In the genomic region with DNA sequence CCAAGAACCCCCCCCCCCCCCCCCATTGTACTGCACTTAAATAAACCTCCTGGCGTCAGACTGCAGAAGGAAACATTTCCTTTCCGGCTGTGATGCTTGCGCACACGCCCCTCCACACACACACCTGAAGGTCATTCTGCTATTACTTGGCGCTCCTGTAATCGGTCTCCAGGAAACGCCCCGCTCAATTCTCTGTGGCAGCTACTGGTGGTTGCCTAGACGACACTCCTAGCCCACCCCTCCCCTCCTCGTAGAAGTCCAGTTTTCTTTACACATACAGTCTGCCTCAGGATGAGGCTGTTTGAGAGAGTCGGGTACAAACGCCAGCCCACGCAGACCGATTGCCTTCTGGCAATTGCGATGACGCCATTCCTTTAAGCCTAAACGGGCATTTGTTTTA, we compare ENCODE assay signal across 11 mouse cellular contexts. TPM values are rescaled to one million over a fixed set of nuclear protein-coding genes. Genes with fewer than 3 reads are reported as not detected.
DNase-seq lines count a peak whose midpoint lies in the region; ATAC-seq and TF ChIP-seq lines count a peak whose summit lies in the region.
"Had no signal": no experiment of that assay in that cellular context is flagged by ENCODE, and none has a peak within 500 bp of the region (broad histone marks: within the 10 kb centered on the region; RNA-seq: fewer than 3 reads in every experiment).

No protein-coding gene starts in this region.

- no peak overlapping the region for H3K9ac ChIP-seq in forebrain, embryonic 11.5 days (ENCODE audit: low read length)
- H3K9ac ChIP-seq in forebrain, embryonic 14.5 days (ENCODE audit: low read length) = no peak overlapping the region
- H3K9ac ChIP-seq in midbrain, embryonic 13.5 days (replicated peaks) = no peak overlapping the region

- ATAC-seq in forebrain, embryonic 11.5 days (replicated peaks; ENCODE audit: low FRiP score) = peak; percentile 46; the same call in 1 of the 2 replicates
- ATAC-seq in forebrain, embryonic 14.5 days = peak; percentile 76
- peak; percentile 86 for ATAC-seq in midbrain, embryonic 13.5 days

- no peak overlapping the region for H3K4me3 ChIP-seq in forebrain, embryonic 11.5 days (ENCODE audit: low read depth, low read length)
- no peak overlapping the region for H3K4me3 ChIP-seq in forebrain, embryonic 10.5 days
- peak overlapping the region; percentile 71 for H3K4me3 ChIP-seq in E14TG2a.4 (replicated peaks; ENCODE audit: low read length)
- H3K4me3 ChIP-seq in forebrain, embryonic 14.5 days (ENCODE audit: low read depth, low read length) = no peak overlapping the region
- H3K4me3 ChIP-seq in midbrain, embryonic 13.5 days (replicated peaks) = no peak overlapping the region
- H3K4me3 ChIP-seq: embryonic facial prominence, embryonic 13.5 days had no signal

- H3K4me1 ChIP-seq in forebrain, embryonic 11.5 days (replicated peaks; ENCODE audit: control insufficient read depth, insufficient read depth, low read length) = no peaks in the 10 kb centered on the region
- H3K4me1 ChIP-seq in forebrain, embryonic 10.5 days = peaks cover 6% of the 10 kb centered on the region; the same call in 1 of the 2 replicates
- peaks cover 86% of the 10 kb centered on the region for H3K4me1 ChIP-seq in E14TG2a.4 (replicated peaks; ENCODE audit: low read depth, low read length)
- H3K4me1 ChIP-seq in forebrain, embryonic 14.5 days (ENCODE audit: control insufficient read depth, insufficient read depth, low read length) = no peaks in the 10 kb centered on the region
- H3K4me1 ChIP-seq in midbrain, embryonic 13.5 days (replicated peaks) = 0 out of 2 replicates have a peak, but pooled peaks cover 3% of the 10 kb centered on the region
- H3K4me1 ChIP-seq: embryonic facial prominence, embryonic 13.5 days had no signal

- no peaks in the 10 kb centered on the region for H3K27me3 ChIP-seq in forebrain, embryonic 11.5 days (ENCODE audit: control insufficient read depth, insufficient read depth, low read length)
- no peaks in the 10 kb centered on the region for H3K27me3 ChIP-seq in forebrain, embryonic 10.5 days (ENCODE audit: poor library complexity, severe bottlenecking)
- no peaks in the 10 kb centered on the region for H3K27me3 ChIP-seq in E14TG2a.4 (ENCODE audit: insufficient read depth, low read length)
- no peaks in the 10 kb centered on the region for H3K27me3 ChIP-seq in forebrain, embryonic 14.5 days (replicated peaks; ENCODE audit: control insufficient read depth, insufficient read depth, low read length)
- no peaks in the 10 kb centered on the region for H3K27me3 ChIP-seq in midbrain, embryonic 13.5 days

- TF ChIP-seq CTCF in E14TG2a.4 (conservative IDR thresholded peaks at IDR 0.05; ENCODE audit: low read length) = no peak

- H3K4me2 ChIP-seq in forebrain, embryonic 11.5 days (ENCODE audit: low read depth, low read length, severe bottlenecking) = no peak overlapping the region
- no peak overlapping the region for H3K4me2 ChIP-seq in forebrain, embryonic 14.5 days (ENCODE audit: low read length)
- peak overlapping the region; percentile 19; the same call in 1 of the 2 replicates for H3K4me2 ChIP-seq in midbrain, embryonic 13.5 days (replicated peaks)
- H3K4me2 ChIP-seq: embryonic facial prominence, embryonic 13.5 days had no signal

- WGBS in forebrain, embryonic 11.5 days = 65% methylated on average over 17 of the region's 17 CpGs
- WGBS in forebrain, embryonic 10.5 days = 64% methylated on average over 17 of the region's 17 CpGs
- 42% methylated on average over 17 of the region's 17 CpGs for WGBS in forebrain, embryonic 14.5 days
- WGBS in midbrain, embryonic 13.5 days = 39% methylated on average over 17 of the region's 17 CpGs

- peak; percentile 55 for DNase-seq in forebrain, embryonic 11.5 days (ENCODE audit: low spot score)
- DNase-seq in forebrain, embryonic 10.5 days (ENCODE audit: extremely low spot score, low spot score) = no peak
- DNase-seq in forebrain, embryonic 14.5 days (ENCODE audit: low spot score) = peak; percentile 64
- DNase-seq in cerebellum, adult 8-10 months = no peak
- DNase-seq in adrenal gland, postnatal 25 days = no peak
- no peak for DNase-seq in spleen, adult 12 weeks (ENCODE audit: low spot score)

- no peak overlapping the region for H3K27ac ChIP-seq in forebrain, embryonic 11.5 days (ENCODE audit: low read depth, low read length)
- no peak overlapping the region for H3K27ac ChIP-seq in forebrain, embryonic 10.5 days
- H3K27ac ChIP-seq in forebrain, embryonic 14.5 days (ENCODE audit: low read depth, low read length) = no peak overlapping the region
- no peak overlapping the region for H3K27ac ChIP-seq in midbrain, embryonic 13.5 days
- H3K27ac ChIP-seq: embryonic facial prominence, embryonic 13.5 days had no signal

- H3K9me3 ChIP-seq in forebrain, embryonic 11.5 days (ENCODE audit: control insufficient read depth, low read length) = no peaks in the 10 kb centered on the region
- no peaks in the 10 kb centered on the region for H3K9me3 ChIP-seq in forebrain, embryonic 10.5 days
- no peaks in the 10 kb centered on the region for H3K9me3 ChIP-seq in E14TG2a.4 (ENCODE audit: low read length)
- no peaks in the 10 kb centered on the region for H3K9me3 ChIP-seq in forebrain, embryonic 14.5 days (replicated peaks; ENCODE audit: control insufficient read depth, low read length)
- no peaks in the 10 kb centered on the region for H3K9me3 ChIP-seq in midbrain, embryonic 13.5 days
- H3K9me3 ChIP-seq: embryonic facial prominence, embryonic 13.5 days had no signal

- H3K36me3 ChIP-seq in forebrain, embryonic 11.5 days (ENCODE audit: control insufficient read depth, insufficient read depth, low read length) = no peaks in the 10 kb centered on the region
- H3K36me3 ChIP-seq in forebrain, embryonic 10.5 days (replicated peaks) = no peaks in the 10 kb centered on the region
- no peaks in the 10 kb centered on the region for H3K36me3 ChIP-seq in E14TG2a.4 (ENCODE audit: insufficient read depth, low read length)
- no peaks in the 10 kb centered on the region for H3K36me3 ChIP-seq in forebrain, embryonic 14.5 days (ENCODE audit: control insufficient read depth, insufficient read depth, low read length)
- H3K36me3 ChIP-seq in midbrain, embryonic 13.5 days = no peaks in the 10 kb centered on the region
- H3K36me3 ChIP-seq: embryonic facial prominence, embryonic 13.5 days had no signal

RNA-seq across cellular contexts. Expression of a gene that starts 7.1 kb away (rescaled TPM):
- polyA plus RNA-seq in forebrain, embryonic 11.5 days (2014; fragmentation: Nextera tagmentation; extraction: Ambion mirVana) = not detected in 2 replicates
- not detected in 2 replicates for polyA plus RNA-seq in forebrain, embryonic 10.5 days (2016; fragmentation: Nextera tagmentation; extraction: Ambion mirVana)
- polyA plus RNA-seq in forebrain, embryonic 14.5 days (2014; fragmentation: Nextera tagmentation; extraction: Ambion mirVana) = not detected in 2 replicates
- 0.12 TPM in 1 of 2 replicates, not detected in the other for polyA plus RNA-seq in midbrain, embryonic 13.5 days (2015; fragmentation: Nextera tagmentation; extraction: Ambion mirVana)
- total RNA-seq in adrenal gland, postnatal 25 days (2021) = 1.00 and 2.0 TPM in 2 replicates
- polyA plus RNA-seq: embryonic facial prominence, embryonic 13.5 days; heart, embryonic 14.5 days had no signal

RNA-seq across cellular contexts. Expression of a gene that starts 7.7 kb away (rescaled TPM):
- polyA plus RNA-seq in forebrain, embryonic 11.5 days (2014; fragmentation: Nextera tagmentation; extraction: Ambion mirVana) = not detected in 2 replicates
- not detected in 2 replicates for polyA plus RNA-seq in forebrain, embryonic 10.5 days (2016; fragmentation: Nextera tagmentation; extraction: Ambion mirVana)
- polyA plus RNA-seq in forebrain, embryonic 14.5 days (2014; fragmentation: Nextera tagmentation; extraction: Ambion mirVana) = not detected in 2 replicates
- polyA plus RNA-seq in midbrain, embryonic 13.5 days (2015; fragmentation: Nextera tagmentation; extraction: Ambion mirVana) = not detected in 2 replicates
- total RNA-seq in adrenal gland, postnatal 25 days (2021) = 0.49 TPM in 1 of 2 replicates, not detected in the other
- total RNA-seq: adrenal gland, adult 18-20 months had no signal
- polyA plus RNA-seq: embryonic facial prominence, embryonic 13.5 days; heart, embryonic 14.5 days had no signal

RNA-seq across cellular contexts. Expression of a gene that starts 18.6 kb away (rescaled TPM):
- polyA plus RNA-seq in forebrain, embryonic 11.5 days (2014; fragmentation: Nextera tagmentation; extraction: Ambion mirVana) = 147 and 153 TPM in 2 replicates
- 157 and 160 TPM in 2 replicates for polyA plus RNA-seq in forebrain, embryonic 10.5 days (2016; fragmentation: Nextera tagmentation; extraction: Ambion mirVana)
- polyA plus RNA-seq in forebrain, embryonic 14.5 days (2014; fragmentation: Nextera tagmentation; extraction: Ambion mirVana) = 135 and 138 TPM in 2 replicates
- polyA plus RNA-seq in midbrain, embryonic 13.5 days (2015; fragmentation: Nextera tagmentation; extraction: Ambion mirVana) = 120 and 123 TPM in 2 replicates
- total RNA-seq in adrenal gland, postnatal 25 days (2021) = 60.6 and 64.2 TPM in 2 replicates

RNA-seq across cellular contexts. Expression of a gene that starts 49.9 kb away (rescaled TPM):
- polyA plus RNA-seq in forebrain, embryonic 11.5 days (2014; fragmentation: Nextera tagmentation; extraction: Ambion mirVana) = 0.67 and 0.79 TPM in 2 replicates
- 3.1 and 3.4 TPM in 2 replicates for polyA plus RNA-seq in forebrain, embryonic 10.5 days (2016; fragmentation: Nextera tagmentation; extraction: Ambion mirVana)
- 0.51 and 0.69 TPM in 2 replicates for polyA plus RNA-seq in forebrain, embryonic 14.5 days (2014; fragmentation: Nextera tagmentation; extraction: Ambion mirVana)
- polyA plus RNA-seq in midbrain, embryonic 13.5 days (2015; fragmentation: Nextera tagmentation; extraction: Ambion mirVana) = 0.94 and 1.5 TPM in 2 replicates
- 28.5 and 47.1 TPM in 2 replicates for total RNA-seq in adrenal gland, postnatal 25 days (2021)

RNA-seq across cellular contexts. Expression of a gene that starts 54.4 kb away (rescaled TPM):
- polyA plus RNA-seq in forebrain, embryonic 11.5 days (2014; fragmentation: Nextera tagmentation; extraction: Ambion mirVana) = 15.8 and 19.8 TPM in 2 replicates
- 14.9 and 15.4 TPM in 2 replicates for polyA plus RNA-seq in forebrain, embryonic 10.5 days (2016; fragmentation: Nextera tagmentation; extraction: Ambion mirVana)
- 11.1 and 12.7 TPM in 2 replicates for polyA plus RNA-seq in forebrain, embryonic 14.5 days (2014; fragmentation: Nextera tagmentation; extraction: Ambion mirVana)
- polyA plus RNA-seq in midbrain, embryonic 13.5 days (2015; fragmentation: Nextera tagmentation; extraction: Ambion mirVana) = 10.3 and 11.5 TPM in 2 replicates
- 11.9 and 20.4 TPM in 2 replicates for total RNA-seq in adrenal gland, postnatal 25 days (2021)

Comparison
In these comparisons a context has a peak if more than half of its experiments do, and no peak if none do; other contexts are left out.
1. DNase-seq: peak in forebrain, embryonic 11.5 days (single experiment) and forebrain, embryonic 14.5 days (single experiment); none in forebrain, embryonic 10.5 days (single experiment), cerebellum, adult 8-10 months (single experiment), adrenal gland, postnatal 25 days (single experiment) and spleen, adult 12 weeks (single experiment).
2. Peak in every context shown above with its lines, with median percentiles within 50 percentile points of each other: ATAC-seq.